Mouse (Mus musculus) right cerebral cortex, postnatal 10 days (tissue): Measurements from ENCODE around the gene Atp8a1.
A peak's percentile ranks its signal among the peaks of the same experiment; 100 is the strongest.

Source experiments
- DNase-seq, 2 experiments: peaks; one replicate each; pipeline ENCODE4 v3.0.0; 2021; ENCODE audit warnings: low spot score in 2 of 2

The Atp8a1 gene

DNA sequence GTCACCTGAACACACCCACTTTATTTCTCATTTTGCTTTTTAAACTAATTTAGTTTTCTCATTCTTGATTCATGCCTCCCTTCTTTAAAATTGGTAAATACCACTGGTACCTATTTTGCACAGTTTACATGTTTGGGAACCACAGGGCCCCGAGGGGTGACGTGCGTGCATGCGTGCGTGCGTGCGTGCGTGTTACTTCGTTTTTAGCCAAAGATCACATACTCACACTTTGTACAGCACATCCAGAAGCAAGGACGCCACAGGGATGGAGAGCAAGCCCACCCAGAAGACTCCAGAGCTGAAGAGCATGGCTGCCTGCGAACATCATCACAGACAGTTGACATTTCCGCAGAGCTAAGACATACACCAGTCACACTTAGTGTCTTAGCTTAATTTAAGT lies 216.0 kb downstream of the Atp8a1 start:
- no peak for DNase-seq

DNA sequence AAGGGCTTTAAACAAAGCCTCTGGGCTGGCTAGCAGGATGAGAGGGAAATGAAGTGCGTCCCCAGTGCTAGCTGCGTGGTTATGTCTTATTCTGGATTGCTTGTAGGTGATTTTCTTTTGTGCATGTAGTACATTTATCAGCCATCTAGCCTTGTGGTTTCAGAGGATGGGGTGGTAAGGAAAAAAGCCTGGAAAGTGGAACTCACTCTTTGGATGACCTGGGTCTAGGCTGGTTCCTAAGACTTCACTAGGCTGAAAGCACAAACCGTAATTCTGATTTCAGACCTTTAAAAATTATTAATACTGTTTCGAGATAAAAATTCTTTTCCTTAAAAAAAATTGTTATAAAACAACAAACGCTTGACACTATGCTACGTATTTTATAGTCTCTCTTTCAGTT lies 217.4 kb downstream of the Atp8a1 start:
- DNase-seq, result peak in 1 of 2 experiments; percentile 12

DNA sequence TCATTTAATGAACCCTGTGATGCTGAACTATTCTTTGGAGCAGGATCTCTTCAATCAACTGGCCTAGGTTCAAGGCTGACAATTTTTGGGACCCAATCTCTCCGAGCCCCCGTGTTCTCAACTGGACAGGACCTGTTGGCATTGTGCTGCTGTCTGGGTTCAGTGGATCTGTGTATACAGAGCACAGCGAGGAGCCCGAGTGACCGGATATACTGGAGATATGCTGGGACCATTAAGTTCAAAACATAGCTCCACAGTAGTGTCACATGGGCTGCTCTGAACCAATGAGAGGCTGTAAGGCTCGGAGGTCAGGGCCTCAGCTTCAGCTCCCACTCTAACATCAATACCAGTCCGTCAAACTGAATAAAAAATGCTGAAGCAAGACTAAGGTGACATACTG lies 217.8 kb downstream of the Atp8a1 start:
- DNase-seq, result peak in 1 of 2 experiments; percentile 19

DNA sequence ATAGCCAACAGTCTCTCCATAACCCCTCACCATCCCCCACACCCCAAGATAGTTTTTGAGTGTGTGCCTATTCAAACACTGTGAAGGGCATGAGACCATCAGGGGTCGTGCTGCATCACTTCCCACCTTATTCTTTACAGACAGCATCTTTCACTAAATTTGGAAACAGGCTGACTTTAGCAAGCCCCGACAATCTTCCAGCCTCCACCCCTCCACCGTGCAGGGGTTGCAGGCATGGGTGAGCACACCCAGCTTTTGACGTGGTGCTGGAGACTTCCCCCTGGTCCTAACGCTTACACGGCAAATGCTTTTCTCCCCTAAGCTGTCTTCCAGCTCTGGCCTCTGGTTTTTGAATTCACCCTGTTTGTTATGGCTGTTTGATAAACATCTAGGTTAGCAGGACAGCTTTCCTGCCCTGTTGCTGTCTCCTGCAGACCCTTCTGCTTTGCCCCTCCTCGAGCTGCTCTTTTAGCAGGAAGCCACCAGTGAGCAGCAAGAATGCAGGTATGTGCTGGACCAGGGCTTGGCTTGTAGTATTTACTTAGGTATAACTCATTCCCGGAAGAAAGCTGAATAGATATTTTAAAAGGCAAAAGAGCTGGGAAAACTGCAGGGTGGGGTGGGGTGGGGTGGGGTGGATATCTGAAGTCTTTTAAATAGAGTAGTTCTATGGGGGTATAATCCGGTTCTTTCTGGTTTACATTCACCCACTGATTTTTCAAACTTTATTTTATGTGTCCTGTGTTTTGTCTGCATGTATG lies 218.9 kb downstream of the Atp8a1 start:
- DNase-seq, result peak in 1 of 2 experiments; percentile 19

DNA sequence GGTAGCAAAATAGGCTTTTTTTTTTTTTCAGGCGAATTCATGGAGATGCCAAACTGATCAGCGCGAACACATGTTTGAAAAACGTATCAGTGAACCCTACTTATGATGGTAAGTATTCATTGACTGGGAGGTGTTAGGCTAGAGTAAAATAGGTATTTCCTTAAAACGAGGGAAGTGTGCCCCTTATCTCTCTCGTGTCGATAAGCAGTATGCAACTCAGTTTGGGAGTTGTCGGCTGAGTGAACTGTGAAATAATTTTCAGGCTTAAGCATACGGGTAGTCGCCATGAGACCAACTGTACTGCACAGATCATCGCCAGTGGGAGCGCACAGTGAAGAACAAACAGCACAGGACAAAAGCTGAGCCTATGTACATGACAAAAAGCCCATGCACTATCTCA lies 226.0 kb downstream of the Atp8a1 start:
- DNase-seq, result no peak

DNA sequence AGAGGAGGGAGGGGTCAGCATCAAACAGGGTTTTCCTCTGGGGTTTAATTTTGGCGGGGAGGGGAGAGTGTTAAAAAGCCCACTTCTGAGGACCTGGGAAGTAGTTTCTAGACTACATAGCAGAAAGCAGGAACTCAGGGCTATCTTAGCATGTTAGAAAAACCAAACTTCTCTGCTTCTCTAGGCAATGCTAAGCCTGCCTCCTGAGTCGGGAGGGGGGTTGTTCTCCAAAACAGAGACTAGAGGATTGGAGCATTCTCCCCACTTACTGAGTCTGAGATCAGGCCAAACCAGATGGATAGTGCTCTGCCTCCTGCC lies 237.8 kb downstream of the Atp8a1 start:
- DNase-seq, result no peak

DNA sequence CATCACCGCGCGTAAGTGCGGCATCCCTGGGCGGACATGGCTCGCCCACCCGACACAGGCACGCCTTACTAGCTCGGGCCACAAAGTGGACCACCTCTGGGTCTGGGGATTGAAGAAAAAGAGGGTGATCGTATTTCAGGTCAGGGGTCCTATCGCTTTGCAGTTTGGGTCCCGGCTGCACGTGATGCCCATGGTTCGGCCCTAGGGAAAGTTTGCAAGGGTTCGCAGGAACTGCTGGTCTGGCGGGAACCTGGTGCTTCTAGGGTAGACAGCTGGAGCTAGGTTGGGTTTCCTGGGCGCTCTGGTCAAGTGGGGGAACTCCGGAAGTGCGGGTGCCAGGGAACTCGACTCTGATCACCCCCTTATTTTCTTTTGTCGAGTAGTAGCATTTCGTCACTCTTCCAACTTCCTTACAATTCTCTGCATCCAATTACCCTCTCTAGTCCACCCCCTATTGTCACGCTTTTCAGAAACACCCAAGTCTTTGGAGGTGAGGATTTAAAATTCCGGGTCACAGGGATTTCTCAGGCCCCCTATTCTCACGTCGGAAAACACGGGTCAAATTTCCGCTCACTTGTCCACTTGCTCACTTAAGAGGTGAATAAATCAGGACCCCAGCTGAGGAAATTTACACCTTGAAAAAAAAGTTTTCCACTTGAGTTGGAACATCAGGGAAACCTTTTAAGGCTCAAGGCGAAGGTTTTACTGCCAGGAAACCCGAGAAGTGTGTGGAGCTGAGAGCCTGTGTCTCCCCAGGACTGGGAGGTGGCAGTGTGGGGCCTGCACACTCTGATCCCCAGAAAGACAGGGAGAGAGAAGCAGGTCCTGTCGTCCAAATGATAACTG lies 238.3 kb downstream of the Atp8a1 start:
- no peak for DNase-seq

DNA sequence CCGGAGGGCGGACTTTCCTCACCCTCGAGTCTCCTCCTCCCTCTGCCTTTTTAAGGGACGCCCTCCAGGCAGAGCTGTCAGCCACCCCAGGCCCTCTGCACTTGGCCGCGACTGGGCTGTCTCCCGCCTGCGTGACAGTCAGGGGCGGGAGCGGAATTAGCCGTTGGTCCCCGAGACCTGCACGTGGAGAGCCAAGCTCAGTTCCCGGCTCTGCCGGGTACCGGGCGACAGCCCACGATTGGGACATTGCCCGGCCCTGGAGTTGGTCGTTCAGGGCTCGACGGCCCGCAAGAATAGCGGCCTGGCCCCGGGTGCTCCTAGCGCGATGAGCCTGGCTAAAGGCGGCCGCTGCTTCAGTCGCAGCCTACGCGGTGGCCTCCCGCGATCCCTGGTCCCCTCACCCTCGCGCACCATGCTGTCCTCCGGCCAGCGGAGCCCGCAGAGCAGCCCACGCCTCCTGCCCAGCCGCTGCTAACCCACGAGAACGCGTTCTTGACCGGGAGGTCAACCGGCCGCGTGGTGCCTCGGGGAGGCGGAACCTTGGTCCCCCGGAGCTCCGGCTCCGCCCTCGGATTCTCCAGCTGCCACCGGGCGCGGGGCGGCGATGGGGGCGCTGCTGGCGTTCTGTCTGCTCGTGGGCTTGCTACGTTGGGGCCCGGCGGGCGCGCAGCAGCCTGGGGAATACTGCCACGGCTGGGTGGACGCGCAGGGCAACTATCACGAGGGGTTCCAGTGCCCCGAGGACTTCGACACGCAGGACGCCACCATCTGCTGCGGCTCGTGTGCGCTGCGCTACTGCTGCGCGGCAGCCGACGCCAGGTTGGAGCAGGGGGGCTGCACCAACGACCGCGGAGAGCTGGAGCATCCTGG lies 239.2 kb downstream of the Atp8a1 start, which contains the start of gene Shisa3:
Shisa3 (plus strand) TSS at position 79 of the 870 bp plus-strand sequence.
- peak in 1 of 2 experiments; percentile 45 for DNase-seq

DNA sequence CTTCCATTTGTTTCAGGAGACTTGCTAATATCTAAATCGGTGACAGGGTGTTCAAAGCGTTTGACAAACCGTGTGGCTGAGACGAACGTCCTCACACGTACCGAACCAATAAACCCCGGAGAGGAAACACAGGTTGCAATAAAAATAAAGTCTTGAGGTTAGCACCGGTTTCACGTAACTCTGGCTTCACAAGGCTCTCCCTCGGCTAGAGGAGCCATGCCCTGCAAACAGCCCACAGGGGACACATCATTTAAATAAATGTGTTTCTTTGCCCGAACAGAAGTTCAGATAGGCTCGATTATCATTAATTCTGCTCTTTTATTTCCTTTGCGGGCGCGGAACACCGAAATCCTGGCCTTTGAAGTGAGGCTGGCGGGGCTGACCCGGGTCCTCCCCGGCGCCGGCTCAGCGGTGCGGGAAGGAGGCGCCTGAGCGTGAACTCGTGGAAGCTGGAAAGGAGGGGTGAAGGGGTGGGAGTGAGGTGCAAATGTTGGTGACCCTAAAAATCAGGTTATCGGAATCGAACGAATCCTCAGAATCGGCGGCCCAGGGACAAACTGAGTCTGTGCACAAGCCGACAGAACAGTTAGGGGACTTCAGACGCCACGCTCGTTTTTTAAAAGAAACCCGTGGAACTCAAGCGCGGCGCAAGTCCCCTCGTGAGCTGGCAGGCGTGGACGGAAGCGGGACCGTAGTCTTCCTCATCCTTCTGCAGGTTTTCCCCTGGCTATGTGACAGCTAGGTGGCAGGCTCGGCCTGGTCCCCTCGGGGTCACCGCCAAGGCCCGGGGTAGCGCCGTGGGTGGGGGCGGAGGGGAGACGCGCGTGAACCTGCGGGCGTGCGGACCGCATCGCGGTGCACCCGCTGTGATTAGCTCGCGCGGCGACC lies 240.1 kb downstream of the Atp8a1 start:
- no peak for DNase-seq

DNA sequence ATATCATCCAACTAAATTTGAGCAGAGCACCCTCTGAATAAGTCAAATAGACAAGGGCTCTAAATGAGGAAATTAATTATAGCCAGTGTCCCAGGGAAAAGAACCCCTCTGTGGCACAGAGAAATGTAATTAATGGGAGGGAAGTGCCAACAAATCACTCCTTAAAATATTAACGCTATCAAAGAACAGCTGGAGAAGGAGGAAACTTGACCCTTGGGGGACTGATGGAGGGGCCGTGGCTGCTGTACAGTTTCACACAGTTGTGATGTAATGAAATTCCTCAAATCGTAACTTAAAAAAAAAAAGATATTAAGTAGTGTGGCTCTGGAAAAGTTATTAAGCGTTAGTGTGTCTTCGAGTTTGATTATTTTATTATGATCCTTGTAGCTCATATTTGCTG lies 241.3 kb downstream of the Atp8a1 start:
- DNase-seq, result no peak

DNA sequence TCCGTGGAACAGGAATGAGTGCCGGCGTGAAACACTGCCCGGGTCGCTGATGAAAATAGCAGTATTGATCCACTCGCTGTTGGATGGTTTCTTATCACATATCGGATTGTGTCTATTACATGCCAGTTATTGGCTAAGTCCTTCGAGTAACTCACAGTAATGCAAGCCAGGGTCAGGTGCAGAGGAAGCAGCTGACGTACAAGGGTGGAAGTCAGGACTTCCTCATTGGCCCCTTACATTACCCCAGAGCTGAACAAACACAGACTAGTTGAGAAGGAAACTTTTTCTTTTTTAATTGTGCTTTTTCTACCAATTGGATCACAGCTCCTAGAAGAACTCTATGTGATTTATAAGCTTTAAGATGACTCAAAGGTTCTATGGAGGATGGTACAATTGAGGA lies 247.3 kb downstream of the Atp8a1 start:
- no peak for DNase-seq

DNA sequence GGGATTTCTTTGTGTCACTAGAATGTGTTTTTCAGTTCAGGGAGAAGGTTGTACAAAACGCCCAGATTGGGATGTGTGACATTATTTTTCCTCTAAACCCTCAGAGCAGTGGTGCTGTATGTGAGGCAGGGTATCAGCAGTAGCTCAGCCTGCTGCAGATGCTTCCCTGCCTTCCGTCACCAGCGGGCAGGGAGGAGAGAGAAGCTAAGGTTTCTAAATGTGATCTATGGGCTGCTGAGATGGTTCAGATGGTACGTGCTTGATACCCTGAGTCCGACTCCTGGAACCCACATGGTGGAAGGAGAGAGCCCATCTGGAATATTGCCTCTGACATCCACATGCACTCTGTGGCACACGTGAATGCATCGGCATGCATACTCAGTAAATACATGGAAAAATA lies 251.6 kb downstream of the Atp8a1 start:
- no peak for DNase-seq

DNA sequence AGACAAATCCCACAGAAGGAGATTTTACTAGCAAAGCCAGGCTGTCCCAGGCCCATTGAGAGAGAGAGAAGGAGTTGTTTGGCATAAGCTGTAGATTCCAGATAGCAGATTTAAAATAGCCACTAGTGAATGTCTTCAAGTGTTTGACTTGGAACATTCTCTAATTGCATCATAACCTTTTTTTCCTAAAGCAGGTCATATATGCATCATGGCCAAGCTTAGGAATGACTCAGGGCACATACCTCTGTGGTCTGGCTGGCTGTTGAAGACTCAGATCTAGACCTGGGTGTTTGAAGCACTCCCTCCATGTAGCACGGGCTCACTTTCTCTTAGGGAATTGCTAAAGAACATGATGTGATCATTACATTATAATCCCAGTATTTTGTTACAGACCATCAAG lies 252.2 kb downstream of the Atp8a1 start:
- no peak for DNase-seq

DNA sequence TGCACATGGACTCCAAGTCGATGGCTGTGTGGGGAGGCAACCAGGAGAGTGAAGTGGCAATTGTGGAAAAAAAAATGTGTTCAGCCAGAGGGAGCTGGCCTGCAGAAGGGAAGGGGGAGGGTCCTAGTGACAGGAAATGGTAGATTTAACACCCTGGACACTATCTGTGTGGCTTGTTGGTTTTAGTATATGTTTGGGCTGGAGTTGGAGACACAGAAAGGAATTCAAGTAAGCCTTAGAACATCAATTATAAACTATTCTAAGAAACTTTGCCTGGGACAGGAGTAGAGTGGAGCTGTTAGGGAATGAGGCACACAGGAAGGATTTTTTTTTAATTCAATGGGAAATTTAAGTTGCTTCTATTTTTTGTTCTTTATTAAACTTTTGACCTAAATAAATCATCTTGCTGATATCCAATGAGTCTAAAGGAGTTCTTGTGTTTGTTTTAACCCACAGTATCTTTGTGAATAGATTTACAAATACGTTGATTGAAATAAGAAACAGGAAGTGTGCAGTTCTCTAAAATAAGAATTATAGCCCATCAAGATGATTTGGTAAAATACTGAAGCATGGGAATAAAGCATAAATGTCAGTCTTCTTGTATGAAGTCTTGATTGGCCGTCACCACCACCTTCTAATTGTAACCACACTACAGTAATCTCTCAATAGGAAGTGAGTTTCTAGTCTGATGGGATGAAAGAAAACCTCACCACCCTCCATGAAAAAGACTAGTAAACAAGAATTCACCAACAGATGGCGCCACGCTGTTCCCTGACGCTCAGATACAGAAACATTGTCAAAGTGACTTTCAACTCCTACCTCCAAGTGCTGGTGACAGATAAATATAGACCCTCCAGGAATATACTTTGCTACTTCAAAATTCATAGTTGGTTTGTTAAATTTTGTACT lies 267.3 kb downstream of the Atp8a1 start:
- no peak for DNase-seq

DNA sequence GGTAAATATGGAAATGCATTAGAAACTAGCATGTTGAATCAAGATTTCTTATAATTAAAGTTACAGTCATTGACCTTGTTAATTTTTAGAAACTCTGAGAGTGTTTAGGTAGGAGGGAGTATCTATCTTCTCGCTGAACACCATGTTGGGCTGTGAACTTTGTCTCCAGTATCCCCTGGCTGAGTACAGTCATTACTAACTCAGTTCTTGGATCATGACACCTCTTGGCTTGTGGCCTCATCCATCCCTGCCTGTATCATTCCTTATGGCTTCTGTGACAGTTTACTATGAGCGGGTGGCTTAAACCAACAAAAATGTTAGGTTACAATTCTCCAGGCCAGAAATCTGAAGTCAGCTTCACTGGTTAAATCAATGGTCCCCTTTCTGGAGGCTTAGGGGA lies 271.5 kb downstream of the Atp8a1 start:
- no peak for DNase-seq

DNA sequence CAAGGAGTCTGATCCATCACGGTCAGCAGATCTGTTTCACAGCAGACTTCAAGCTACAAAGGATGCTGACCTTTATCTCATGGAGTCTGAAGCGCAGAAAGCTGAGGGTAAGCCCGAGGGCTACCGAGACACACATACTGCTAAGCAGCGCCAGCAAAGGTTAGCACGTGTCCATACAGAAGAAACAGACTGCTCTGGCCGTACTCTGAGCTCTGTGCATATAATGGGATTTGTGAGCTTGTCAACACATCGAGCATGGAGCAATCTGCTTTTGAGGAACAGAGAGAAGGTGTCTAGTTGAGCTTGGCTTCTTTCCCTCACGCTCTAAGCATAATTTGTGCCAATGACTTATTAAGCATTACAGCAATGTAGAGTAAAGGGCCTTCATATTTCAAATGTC lies 273.2 kb downstream of the Atp8a1 start:
- DNase-seq, result no peak

DNA sequence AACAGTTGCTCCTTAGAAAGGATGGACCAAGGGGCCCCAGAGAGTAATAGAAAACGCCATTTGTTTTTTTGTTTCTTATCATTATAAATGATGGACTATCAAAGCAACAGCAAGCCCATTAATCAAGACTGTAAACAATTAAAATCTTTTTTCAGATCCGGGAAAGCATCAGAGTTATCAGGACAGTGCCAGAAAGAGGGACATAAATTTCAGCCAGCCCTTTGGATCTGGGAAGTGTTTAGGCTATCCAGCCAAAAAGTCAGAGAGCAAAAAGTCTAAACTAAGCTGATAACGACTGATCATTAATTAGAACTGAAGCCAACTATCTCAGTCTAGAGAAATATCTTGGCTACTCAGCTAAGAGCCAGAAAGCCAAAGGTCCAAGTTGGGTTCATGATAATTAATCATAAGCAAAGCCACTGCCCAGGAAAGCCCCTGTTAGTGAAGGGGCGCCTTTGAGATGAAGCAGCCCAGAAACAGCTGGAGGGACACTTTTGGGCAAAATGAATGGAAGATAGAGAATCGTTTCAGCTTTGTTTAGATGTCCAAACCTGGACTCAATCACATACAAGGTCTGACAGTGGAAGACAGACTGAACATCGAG lies 274.6 kb downstream of the Atp8a1 start:
- DNase-seq, result no peak
